Mouse (Mus musculus) frontal cortex, adult 2 months (tissue): ENCODE data around the gene Sft2d2. TPM values are rescaled to one million over a fixed set of nuclear protein-coding genes. Genes with fewer than 3 reads are reported as not detected.

Source experiments
- DNase-seq, 2 experiments: peaks; one replicate each; pipeline ENCODE4 v3.0.0; 2022; ENCODE audit warnings: low spot score in 1 of 2; ENCODE audit errors: extremely low spot score in 1 of 2
- polyA plus RNA-seq: library from polyadenylated mRNA; depleted of rRNA; stranded (reverse); fragments of >200 nt; gene quantifications from 2 replicates; pipeline ENCODE4 v1.2.3, GENCODE M21; 2012

Gene Sft2d2
- polyA plus RNA-seq, 1 experiment, result 22.5 TPM

GRCm38 (mm10) chr1:165191611-165192010 is 2.6 kb downstream of the Sft2d2 start:
- peak in 1 of 2 experiments; percentile 16 for DNase-seq

DNA sequence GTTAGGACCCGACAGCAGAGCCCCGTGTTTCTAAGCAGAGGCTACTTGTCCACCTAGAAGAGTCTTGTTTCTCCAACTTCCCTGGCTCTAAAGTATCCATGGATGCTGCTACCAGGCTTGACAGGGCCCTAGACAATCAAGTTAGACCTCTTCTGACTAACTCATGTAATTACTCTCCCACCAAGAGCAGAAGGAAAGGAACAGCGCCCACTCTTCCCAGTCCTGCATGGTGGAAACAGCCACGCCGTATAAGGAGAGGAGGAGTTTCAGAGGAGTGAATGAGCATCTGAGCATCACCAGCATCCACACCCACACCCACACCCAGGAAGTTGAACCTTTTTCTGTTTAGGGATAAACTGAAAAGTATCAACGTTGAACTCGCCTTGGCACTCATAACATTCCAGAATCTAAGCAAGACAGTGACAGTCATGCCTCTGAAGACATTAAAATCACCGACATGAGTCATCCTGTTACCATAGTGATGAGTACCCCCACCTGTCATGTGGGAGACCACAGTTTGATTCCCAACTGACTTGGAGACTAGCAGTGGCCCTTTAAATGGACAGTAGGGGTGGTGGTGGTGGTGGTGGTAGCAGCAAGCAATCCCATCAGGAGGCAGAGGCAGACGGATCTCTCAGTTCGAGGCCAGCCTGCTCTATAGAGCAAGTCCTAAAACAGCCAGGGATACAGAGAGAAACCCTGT is 3.5 kb downstream of the Sft2d2 start:
- peak in 1 of 2 experiments; percentile 36 for DNase-seq

DNA sequence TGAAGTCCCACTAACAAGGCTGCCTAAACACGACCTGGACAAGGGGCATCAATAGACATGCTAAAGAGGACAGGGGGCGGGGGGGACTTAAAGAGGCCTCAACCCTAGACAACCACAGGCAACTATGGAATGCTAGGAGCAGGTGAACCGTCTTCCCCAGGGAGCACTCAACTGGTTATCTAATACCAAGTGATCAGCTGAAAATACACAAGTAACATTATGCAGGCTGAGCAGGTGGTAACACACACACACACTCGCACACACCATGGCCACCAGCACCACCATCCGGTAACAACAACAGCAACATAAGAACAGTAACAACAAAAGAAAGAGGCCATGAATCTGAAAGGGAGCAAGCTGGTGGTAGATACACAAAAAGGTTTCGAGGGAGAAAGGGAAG is 4.2 kb downstream of the Sft2d2 start:
- DNase-seq, result no peak

DNA sequence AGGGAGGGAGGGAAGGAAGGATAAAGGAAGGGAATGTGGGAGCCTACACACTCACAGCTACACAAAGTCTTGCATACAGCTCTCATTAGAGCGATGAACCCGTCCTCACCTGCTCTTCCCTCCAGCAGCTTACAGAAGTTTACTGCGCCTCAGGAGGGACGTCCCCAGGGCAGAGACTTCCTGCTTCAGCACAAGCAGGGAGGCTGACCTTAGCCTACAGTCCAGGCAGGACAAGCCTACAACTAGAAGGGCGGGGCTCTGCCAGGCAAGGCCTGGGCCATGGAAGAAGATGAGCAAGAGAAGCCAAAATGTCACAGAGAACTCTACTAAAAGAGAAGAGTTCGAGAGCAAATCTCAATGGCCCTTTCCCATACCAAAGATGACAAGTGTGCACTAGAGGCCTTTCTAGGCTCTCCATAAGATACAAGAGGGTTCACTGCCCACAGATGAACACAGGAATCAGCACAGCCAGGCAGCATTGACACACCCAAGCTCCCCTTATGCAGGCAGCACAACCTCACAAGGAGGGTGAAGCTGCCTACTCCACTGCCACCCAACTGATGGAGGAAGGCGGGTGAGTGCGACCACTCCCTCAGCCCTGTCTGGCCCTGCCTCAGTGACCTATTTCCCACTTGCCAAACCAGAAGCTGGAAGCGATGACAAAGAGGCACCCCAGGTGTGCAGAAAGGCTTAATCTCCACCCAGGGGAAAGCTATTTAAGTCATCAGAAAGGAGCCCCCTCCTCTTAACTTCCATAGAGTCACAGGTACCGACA is 5.2 kb downstream of the Sft2d2 start:
- DNase-seq, result no peak

DNA sequence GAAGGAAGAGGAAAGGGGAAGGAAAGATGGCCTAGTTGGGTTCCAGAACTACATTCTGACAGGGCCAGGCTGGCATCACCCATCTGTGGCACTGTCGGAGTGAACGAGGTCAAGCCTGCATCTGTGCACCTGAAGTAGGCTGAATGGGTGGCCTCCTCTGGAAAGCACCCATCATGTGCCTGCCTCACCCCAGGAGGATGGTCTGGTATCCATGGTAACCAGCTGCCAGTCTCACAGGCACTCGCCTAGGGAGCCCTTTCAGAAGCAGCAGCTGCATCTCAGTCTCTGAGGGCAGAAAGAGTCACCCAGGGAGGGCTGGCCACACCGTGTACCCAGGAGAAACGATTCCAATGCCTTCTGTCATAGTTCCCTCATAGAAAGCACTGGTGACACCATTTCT is 6.9 kb downstream of the Sft2d2 start:
- DNase-seq, result no peak

DNA sequence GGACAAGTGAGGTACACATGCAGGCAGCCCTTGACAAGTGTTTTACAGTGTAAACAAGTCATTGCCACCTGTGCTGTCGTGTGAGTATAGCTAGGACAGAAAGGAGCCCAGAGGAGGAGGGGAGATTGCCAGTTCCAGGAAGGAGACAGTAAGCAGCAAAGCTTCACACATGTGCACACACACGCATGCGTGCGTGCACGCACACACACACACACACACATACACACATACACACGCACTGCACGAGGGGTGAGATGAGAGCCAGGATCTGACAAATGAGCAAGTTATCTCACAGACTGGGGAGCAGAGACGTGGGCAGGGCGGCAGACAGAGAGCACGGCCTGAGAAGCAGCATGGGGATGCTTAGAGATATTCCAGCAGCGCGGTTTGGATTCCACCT is 7.7 kb downstream of the Sft2d2 start:
- DNase-seq, result no peak

DNA sequence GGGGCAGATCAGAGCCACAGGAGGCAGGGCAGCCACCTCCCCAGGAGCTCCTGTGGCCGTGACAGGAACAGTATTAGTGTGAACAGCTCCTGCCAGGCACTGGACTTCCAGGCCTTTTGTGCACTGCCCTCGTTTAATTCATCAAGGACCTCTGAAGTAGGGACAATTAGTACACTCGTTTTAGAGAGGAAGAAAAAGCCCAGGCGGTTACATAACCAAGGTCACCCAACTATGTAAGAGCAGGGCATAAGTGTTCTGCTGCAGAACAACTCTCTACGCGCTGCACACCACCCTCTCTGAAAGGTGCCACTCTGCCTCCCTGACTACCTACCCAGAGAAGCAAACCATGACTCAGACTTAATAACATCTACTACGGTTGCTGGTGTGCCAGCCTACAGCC is 9.1 kb downstream of the Sft2d2 start:
- DNase-seq, result peak in 1 of 2 experiments; percentile 32

- no peak for DNase-seq
Observed at GRCm38 (mm10) chr1:165184178-165184577, 10.1 kb downstream of the Sft2d2 start.

- DNase-seq, result no peak
Observed at GRCm38 (mm10) chr1:165183400-165183799, 10.8 kb downstream of the Sft2d2 start.

GRCm38 (mm10) chr1:165179321-165179720 is 14.9 kb downstream of the Sft2d2 start:
- DNase-seq, result no peak

DNA sequence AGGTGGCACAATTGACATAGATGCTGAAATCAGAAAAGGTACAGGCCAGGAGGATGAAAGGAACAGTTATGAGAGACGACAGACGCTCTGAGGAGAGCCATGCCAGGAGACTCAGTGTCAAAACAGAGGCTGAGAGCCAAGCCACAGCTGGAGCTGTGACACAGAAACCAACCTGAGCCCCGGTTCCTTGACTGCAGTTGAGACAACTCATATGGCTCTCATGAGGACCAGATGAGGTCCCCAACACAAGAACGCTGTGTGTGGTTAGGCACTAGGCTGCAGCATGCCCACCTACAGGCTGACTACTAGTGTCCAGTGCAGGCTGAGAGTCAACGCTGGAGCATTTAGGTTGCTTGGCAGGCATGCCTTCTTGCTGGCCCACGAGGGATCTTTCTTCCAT is 16.2 kb downstream of the Sft2d2 start:
- no peak for DNase-seq

GRCm38 (mm10) chr1:165174059-165174616 is 20.1 kb downstream of the Sft2d2 start:
- DNase-seq, result no peak

DNA sequence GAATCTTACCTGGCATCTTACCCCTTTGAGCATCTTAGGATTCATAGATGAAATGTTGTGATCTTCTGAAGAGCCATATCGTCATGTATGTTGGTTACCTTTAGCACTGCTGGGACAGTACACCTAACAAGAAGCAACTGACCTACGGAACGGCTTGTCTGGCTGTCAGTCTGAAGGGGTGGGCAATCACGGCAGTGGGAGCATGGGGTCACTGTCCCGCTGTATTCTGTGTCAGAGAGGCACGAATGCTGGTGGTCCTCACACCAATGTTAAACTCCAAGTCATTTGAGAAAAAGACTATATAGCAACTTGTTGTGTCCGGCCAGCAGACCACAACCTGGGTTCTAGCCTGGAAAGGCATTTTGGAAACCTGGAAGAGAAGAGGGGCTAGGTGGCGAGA is 23.0 kb downstream of the Sft2d2 start:
- DNase-seq, result no peak

DNA sequence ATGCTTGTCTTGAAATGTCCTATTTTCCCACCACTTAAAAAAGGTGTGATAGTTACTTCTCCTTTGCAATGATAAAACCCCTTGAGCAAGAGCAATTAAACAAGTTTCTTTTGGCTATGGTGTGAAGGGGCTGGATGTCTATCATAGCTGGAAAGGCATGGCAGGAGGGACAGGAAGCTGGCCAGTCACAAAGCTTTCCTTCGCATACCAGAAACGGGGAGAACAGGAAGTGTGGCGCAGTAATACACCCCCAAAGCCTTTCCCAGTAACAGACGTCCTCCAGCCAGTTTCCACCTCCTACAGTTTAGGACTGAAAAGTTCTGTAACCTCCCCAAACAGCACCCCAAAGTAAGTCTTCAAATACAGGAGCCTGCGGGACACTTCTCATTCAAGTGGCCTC is 24.1 kb downstream of the Sft2d2 start:
- no peak for DNase-seq

DNA sequence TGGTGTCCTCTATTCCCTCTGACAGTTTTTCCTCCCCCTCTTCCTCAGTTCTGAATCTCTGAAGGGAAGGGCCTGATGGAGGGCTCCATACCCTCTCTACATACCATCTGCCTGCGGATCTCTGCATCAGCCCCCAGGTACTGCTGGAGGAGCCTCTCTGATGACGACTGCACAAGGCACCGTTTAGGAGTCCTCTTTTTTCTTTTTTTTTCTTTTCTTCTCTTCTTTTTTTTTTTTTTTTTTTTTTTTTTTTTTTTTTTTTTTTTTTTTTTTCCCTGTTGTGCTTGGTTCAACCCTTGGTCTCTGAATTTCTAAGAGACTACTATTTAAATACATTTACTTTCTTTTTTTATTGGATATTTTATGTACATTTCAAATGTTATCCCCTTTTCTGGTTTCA is 24.8 kb downstream of the Sft2d2 start:
- DNase-seq, result no peak

DNA sequence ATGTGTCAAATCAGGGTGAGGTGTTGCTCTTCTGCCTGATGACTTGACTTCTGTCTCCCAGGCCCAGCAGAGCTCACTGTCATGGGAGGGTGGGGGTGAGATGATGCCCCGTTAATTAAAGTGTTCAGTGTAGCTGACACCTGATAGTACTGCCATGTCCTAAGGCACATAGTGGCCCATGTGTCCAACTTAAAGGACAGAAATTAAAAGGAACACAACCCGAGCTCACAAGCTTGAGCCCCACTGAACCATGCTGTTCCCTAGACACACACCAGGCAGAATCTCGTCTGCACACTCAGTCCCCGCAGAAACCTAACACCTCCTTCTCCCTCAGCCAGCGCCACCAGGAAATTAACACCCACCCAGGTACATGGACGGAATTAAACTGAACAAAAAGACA is 29.3 kb downstream of the Sft2d2 start:
- no peak for DNase-seq

- no peak for DNase-seq
Observed at GRCm38 (mm10) chr1:165160723-165161405, 33.4 kb downstream of the Sft2d2 start, which contains the start of gene Tbx19. Tbx19 (minus strand) TSS chr1:165160773.

- DNase-seq, result no peak
Observed at GRCm38 (mm10) chr1:165158841-165159240, 35.4 kb downstream of the Sft2d2 start.

DNA sequence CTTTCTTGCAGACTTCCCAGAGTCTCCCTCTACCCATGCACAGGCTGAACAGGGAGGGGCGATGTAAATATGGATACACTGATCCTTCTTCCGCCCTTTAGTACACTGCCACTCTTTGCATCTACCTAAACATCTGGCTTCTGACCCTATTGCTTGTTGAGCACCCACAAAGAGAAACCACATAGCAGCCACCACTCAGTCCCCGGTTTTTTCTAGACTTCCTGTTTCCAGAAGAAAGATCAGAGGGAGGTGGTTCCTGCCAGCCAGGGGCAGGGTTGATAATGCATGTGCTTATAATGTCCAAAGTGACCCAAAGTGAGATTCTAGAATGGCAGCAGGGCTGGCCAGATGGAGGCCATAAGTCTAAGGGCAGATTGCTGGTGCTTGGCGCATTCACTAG is 40.1 kb downstream of the Sft2d2 start:
- no peak for DNase-seq

GRCm38 (mm10) chr1:165151216-165151615 is 43.0 kb downstream of the Sft2d2 start:
- no peak for DNase-seq

- DNase-seq, result no peak
Observed at GRCm38 (mm10) chr1:165142343-165142916, 51.8 kb downstream of the Sft2d2 start.
